Mouse (Mus musculus): Measurements from ENCODE around the gene Map2k7.

DNA sequence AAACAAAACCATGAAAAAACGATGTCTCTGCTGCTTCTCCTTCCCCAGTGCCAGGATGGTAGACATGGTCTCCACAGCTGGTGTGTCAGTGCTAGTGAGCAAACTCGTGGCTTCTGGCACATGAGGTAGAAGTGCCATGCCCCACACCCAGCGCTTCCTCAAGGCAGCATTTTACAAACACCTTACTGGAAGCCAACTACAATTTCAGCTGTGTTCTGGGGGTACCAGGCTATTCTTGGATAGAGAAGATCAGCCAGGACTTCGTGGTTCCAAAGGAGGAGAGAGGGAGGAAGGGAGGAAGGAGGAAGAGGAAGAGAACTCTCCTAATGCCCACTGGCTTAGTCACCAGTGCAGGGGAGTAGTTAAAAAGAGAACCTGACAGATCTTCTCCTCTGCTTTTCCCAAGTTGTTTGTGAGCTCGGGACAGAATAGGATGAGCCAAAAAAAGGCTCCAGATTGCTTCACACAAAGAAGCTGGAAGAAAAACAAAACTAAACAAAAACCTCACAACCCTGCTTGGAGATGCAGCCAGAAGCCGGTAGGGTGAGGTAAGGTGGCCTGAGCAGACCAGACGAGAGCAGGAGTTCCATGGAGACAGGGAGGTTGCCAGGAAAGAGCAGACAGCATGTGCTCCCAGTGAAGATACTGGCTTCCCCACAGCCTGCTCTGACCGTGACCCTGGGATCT, 24.7 kb downstream of the Map2k7 start:
- TF ChIP-seq CTCF (IDR thresholded peaks at IDR 0.05) (no peak), EP300 (IDR thresholded peaks at IDR 0.05; ENCODE audit: insufficient read depth, low read depth, low read length) (no peak), POLR2A (IDR thresholded peaks at IDR 0.05; ENCODE audit: insufficient read depth, low read depth, low read length) (no peak)
